Mouse (Mus musculus) small intestine, adult 2 months (tissue): ENCODE measurements around the gene Tmie.

Source experiments
- CTCF ChIP-seq: fragments of 200-500 bp; IDR thresholded peaks from 2 replicates; pipeline ENCODE4 v1.5.1; 2012; ENCODE audit warnings: low read depth, mild to moderate bottlenecking, control low read depth, inconsistent platforms, low read length, moderate library complexity, mixed read lengths; ENCODE audit not compliant: insufficient replicate concordance, insufficient read length; ENCODE audit errors: extremely low read depth
- POLR2A ChIP-seq: fragments of 200-500 bp; IDR thresholded peaks from 2 replicates; pipeline ENCODE4 v1.6.1; 2012; ENCODE audit warnings: low read depth, mild to moderate bottlenecking, control low read depth, inconsistent platforms, low read length, moderate library complexity

DNA sequence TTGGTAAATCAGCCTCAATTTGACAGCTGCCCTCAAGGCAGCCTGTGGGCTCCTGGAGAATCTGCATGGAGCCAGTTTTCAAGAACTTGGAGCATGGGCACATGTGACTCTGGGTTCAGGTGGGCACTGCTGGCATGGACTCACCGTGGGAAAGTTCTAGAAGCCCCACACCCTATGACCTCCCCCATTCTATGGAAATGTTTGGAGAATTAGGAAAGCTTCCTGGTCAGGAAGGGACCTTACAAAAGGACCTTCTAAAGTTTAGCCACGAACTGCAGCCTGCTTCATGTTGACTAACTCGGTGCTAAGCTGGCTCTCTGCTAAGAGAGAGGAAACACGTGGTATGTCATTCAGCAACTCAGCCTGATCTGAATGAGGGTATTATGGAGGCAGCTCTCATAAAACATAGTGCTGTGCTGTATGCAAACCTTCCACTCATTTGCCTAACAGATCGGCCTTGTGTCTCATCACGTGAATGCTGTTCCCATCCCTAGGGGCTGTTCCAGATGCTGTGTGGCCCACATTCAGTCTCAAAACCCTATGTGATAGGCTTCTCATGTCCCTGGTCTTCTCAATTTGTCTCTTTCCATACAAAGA lies 29.6 kb upstream of the Tmie start:
- no peak for TF ChIP-seq POLR2A
- TF ChIP-seq CTCF = no peak
